28 mouse cellular contexts compared by ENCODE assay signal in genomic region chr2:5810036-5810718, GRCm38 (mm10). TPM values are rescaled to one million over a fixed set of nuclear protein-coding genes. Genes with fewer than 3 reads are reported as not detected.
"Had no signal": no experiment of that assay in that cellular context is flagged by ENCODE, and none has a peak within 500 bp of the region (broad histone marks: within the 10 kb centered on the region; RNA-seq: fewer than 3 reads in every experiment).

No protein-coding gene starts in this region.

- DNase-seq: gastrocnemius, adult 2 months; gastrocnemius, postnatal 10 days; gastrocnemius, postnatal 25 days; heart, adult 2 months; heart, postnatal 10 days; heart, postnatal 4 days; kidney, adult 18-20 months; kidney, adult 8-10 months; kidney, postnatal 10 days; kidney, postnatal 25 days; kidney, postnatal 4 days; layer of hippocampus, postnatal 36 days; liver; liver, embryonic 13.5 days; liver, postnatal 0 days had no signal

- H3K4me3 ChIP-seq: gastrocnemius, adult 2 months; heart, adult 2 months; heart, embryonic 12.5 days; hindbrain, embryonic 10.5 days; hindbrain, embryonic 12.5 days; intestine, embryonic 15.5 days; layer of hippocampus, adult 2 months; limb, embryonic 10.5 days; limb, embryonic 12.5 days; liver, embryonic 13.5 days; liver, embryonic 15.5 days had no signal

- ATAC-seq: hindbrain, embryonic 16.5 days; inflammation-experienced regulatory T-cells, adult 6 months; intestine, embryonic 15.5 days; intestine, postnatal 0 days; liver, postnatal 0 days had no signal

- H3K4me2 ChIP-seq: heart, embryonic 12.5 days; hindbrain, embryonic 12.5 days; hindbrain, embryonic 14.5 days; intestine, embryonic 15.5 days; limb, embryonic 12.5 days; liver, embryonic 11.5 days; liver, embryonic 13.5 days; liver, embryonic 15.5 days had no signal

- H3K9ac ChIP-seq: heart, embryonic 12.5 days; hindbrain, embryonic 12.5 days; hindbrain, embryonic 14.5 days; intestine, embryonic 15.5 days; limb, embryonic 12.5 days; liver, embryonic 13.5 days; liver, embryonic 15.5 days; liver, postnatal 0 days had no signal

- H3K4me1 ChIP-seq: heart, embryonic 12.5 days; hindbrain, embryonic 10.5 days; hindbrain, embryonic 12.5 days; intestine, embryonic 15.5 days; limb, embryonic 10.5 days; limb, embryonic 12.5 days; liver, embryonic 13.5 days; liver, embryonic 15.5 days had no signal

- H3K27me3 ChIP-seq: heart, embryonic 12.5 days; hindbrain, embryonic 12.5 days; intestine, embryonic 15.5 days; limb, embryonic 12.5 days; liver, embryonic 13.5 days; liver, embryonic 15.5 days had no signal

- H3K9me3 ChIP-seq: heart, embryonic 12.5 days; hindbrain, embryonic 10.5 days; hindbrain, embryonic 12.5 days; intestine, embryonic 15.5 days; limb, embryonic 10.5 days; limb, embryonic 12.5 days; liver, embryonic 13.5 days; liver, embryonic 15.5 days had no signal

- H3K27ac ChIP-seq: gastrocnemius, adult 2 months; heart, adult 2 months; hindbrain, embryonic 10.5 days; hindbrain, embryonic 12.5 days; hindbrain, embryonic 14.5 days; intestine, embryonic 15.5 days; layer of hippocampus, adult 2 months; limb, embryonic 10.5 days; limb, embryonic 12.5 days; liver, embryonic 13.5 days; liver, embryonic 15.5 days had no signal

RNA-seq across cellular contexts. Expression of gene Gm13199, which starts 52.6 kb away (rescaled TPM):
- polyA plus RNA-seq: heart, adult 2 months had no signal
